Mouse (Mus musculus) cerebellum, adult 2 months (tissue): ENCODE data around the gene Dlg4.

Source experiments
- CTCF ChIP-seq: fragments of 200-500 bp; IDR thresholded peaks from 2 replicates; pipeline ENCODE4 v1.5.1; 2011; ENCODE audit warnings: low read depth, mild to moderate bottlenecking, control low read depth, low read length, moderate library complexity, borderline replicate concordance; ENCODE audit not compliant: insufficient read depth
- POLR2A ChIP-seq: fragments of 200-500 bp; IDR thresholded peaks from 2 replicates; pipeline ENCODE4 v1.6.1; 2011; ENCODE audit warnings: low read length, control low read depth, borderline replicate concordance; ENCODE audit not compliant: insufficient read depth

DNA sequence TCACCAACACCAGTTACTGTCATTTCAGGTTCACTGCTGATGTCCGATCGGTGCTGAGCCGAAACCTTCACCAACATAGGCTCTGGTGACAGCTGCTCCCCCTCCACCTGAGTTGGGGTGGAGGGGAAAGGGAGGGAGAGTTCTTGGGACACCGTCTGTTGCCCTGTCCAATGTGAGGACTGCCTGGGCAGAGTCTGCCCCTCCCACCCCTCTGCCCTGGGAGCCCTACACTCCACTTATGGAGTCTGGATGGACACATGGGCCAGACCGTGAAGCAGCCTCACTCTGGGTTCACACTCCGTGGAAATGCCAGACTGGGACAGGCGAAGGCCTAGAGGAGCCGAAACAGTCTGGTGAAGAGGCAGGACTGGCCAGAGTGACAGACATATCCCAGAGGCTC is 26.8 kb upstream of the Dlg4 start:
- no peak for TF ChIP-seq POLR2A
- TF ChIP-seq CTCF = no peak
